Mouse (Mus musculus): ENCODE results near the gene Cdc42ep1. TPM values are rescaled to one million over a fixed set of nuclear protein-coding genes. Genes with fewer than 3 reads are reported as not detected.

Gene Cdc42ep1
- 10 to 100 TPM; 14.4 to 16.5 TPM for total RNA-seq (2021)

GRCm38 (mm10) chr15:78842371-78843163 is at the start of gene Cdc42ep1:
Gene Cdc42ep1, plus strand, starts transcription at chr15:78842624.
- peak in 1 of 2 experiments; percentile 40 for DNase-seq (ENCODE audit: low spot score in 2 of 2)
- intact Hi-C loops (cut with DNase I), result no loop called here

GRCm38 (mm10) chr15:78796196-78797059 is 46.0 kb upstream of the Cdc42ep1 start:
- DNase-seq (ENCODE audit: low spot score in 2 of 2), result no peak
- intact Hi-C loops (cut with DNase I), result no loop called here

- intact Hi-C loops (cut with DNase I), result no loop called here
- no peak for DNase-seq (ENCODE audit: low spot score in 2 of 2)
These were observed 45.4 kb upstream of the Cdc42ep1 start for GRCm38 (mm10) chr15:78797060-78797329.

GRCm38 (mm10) chr15:78799029-78799428 is 43.4 kb upstream of the Cdc42ep1 start:
- intact Hi-C loops (cut with DNase I), result no loop called here
- peak; percentile 34 to 37 for DNase-seq (ENCODE audit: low spot score in 2 of 2)

- DNase-seq (ENCODE audit: low spot score in 2 of 2), result no peak
- intact Hi-C loops (cut with DNase I), result no loop called here
These were observed 40.9 kb upstream of the Cdc42ep1 start for GRCm38 (mm10) chr15:78801571-78801970.

GRCm38 (mm10) chr15:78801971-78802741 is 40.3 kb upstream of the Cdc42ep1 start:
- intact Hi-C loops (cut with DNase I), result no loop called here
- DNase-seq (ENCODE audit: low spot score in 2 of 2), result no peak

- intact Hi-C loops (cut with DNase I), result no loop called here
- no peak for DNase-seq (ENCODE audit: low spot score in 2 of 2)
These were observed 39.5 kb upstream of the Cdc42ep1 start, which contains the start of gene Card10 for GRCm38 (mm10) chr15:78802776-78803391. Gene Card10, minus strand, starts transcription at chr15:78803042.

- intact Hi-C loops (cut with DNase I), result no loop called here
- no peak for DNase-seq (ENCODE audit: low spot score in 2 of 2)
These were observed 38.9 kb upstream of the Cdc42ep1 start for GRCm38 (mm10) chr15:78803499-78803900.

GRCm38 (mm10) chr15:78804326-78804725 is 38.1 kb upstream of the Cdc42ep1 start:
- DNase-seq (ENCODE audit: low spot score in 2 of 2), result no peak
- intact Hi-C loops (cut with DNase I), result no loop called here

GRCm38 (mm10) chr15:78805351-78805750 is 37.1 kb upstream of the Cdc42ep1 start:
- intact Hi-C loops (cut with DNase I), result no loop called here

GRCm38 (mm10) chr15:78806614-78807013 is 35.8 kb upstream of the Cdc42ep1 start:
- peak in 1 of 2 experiments; percentile 29 for DNase-seq (ENCODE audit: low spot score in 2 of 2)
- intact Hi-C loops (cut with DNase I), result no loop called here

More at GRCm38 (mm10) chr15:78805351-78805750, 37.1 kb upstream of the Cdc42ep1 start:
- no peak for DNase-seq (ENCODE audit: low spot score in 2 of 2)

- no peak for DNase-seq (ENCODE audit: low spot score in 2 of 2)
- intact Hi-C loops (cut with DNase I), result no loop called here
These were observed 35.3 kb upstream of the Cdc42ep1 start for GRCm38 (mm10) chr15:78807141-78807540.

GRCm38 (mm10) chr15:78808980-78809379 is 33.4 kb upstream of the Cdc42ep1 start:
- no peak for DNase-seq (ENCODE audit: low spot score in 2 of 2)
- intact Hi-C loops (cut with DNase I), result no loop called here

GRCm38 (mm10) chr15:78809739-78810138 is 32.7 kb upstream of the Cdc42ep1 start:
- intact Hi-C loops (cut with DNase I), result no loop called here
- no peak for DNase-seq (ENCODE audit: low spot score in 2 of 2)

GRCm38 (mm10) chr15:78810146-78810545 is 32.3 kb upstream of the Cdc42ep1 start:
- DNase-seq (ENCODE audit: low spot score in 2 of 2), result no peak
- intact Hi-C loops (cut with DNase I), result no loop called here

GRCm38 (mm10) chr15:78813603-78814002 is 28.8 kb upstream of the Cdc42ep1 start:
- intact Hi-C loops (cut with DNase I), result no loop called here
- no peak for DNase-seq (ENCODE audit: low spot score in 2 of 2)

GRCm38 (mm10) chr15:78815314-78816073 is 26.9 kb upstream of the Cdc42ep1 start:
- no peak for DNase-seq (ENCODE audit: low spot score in 2 of 2)
- intact Hi-C loops (cut with DNase I), result no loop called here

- intact Hi-C loops (cut with DNase I), result no loop called here
- DNase-seq (ENCODE audit: low spot score in 2 of 2), result no peak
These were observed 26.4 kb upstream of the Cdc42ep1 start for GRCm38 (mm10) chr15:78816074-78816391.
